Mouse (Mus musculus) forebrain, embryonic 13.5 days (tissue): ENCODE measurements at regions not wholly inside any gene's neighbourhood (a gene's known extent, or its start where the extent isn't known, plus 50 kb on each side); places are given as distances from the start of the nearest gene placed in this dataset.
"Not testable (repeated sequence)": the region's sequence is repeated elsewhere in the genome, so short reads cannot be mapped to it uniquely, and the experiment has no call there.

ENCODE experiments used
- ATAC-seq: fragments of 200-750 bp; cut with Nextera tagmentation; 2 replicates; pipeline ENCODE4 v1.8.0; 2017
- H3K27ac ChIP-seq: fragments of 300-500 bp; sonication (generic); 2 replicates; pipeline ENCODE4 v1.5.1; 2015; ENCODE audit warnings: inconsistent platforms, mild to moderate bottlenecking, moderate library complexity
- H3K27me3 ChIP-seq: fragments of 300-500 bp; sonication (generic); 2 replicates; pipeline ENCODE4 v1.6.1; 2015; ENCODE audit warnings: mild to moderate bottlenecking, inconsistent platforms
- H3K36me3 ChIP-seq: fragments of 300-500 bp; sonication (generic); 2 replicates; pipeline ENCODE4 v1.6.1; 2015; ENCODE audit warnings: mild to moderate bottlenecking, inconsistent platforms; ENCODE audit not compliant: poor library complexity, severe bottlenecking
- H3K4me1 ChIP-seq: fragments of 300-500 bp; sonication (generic); 2 replicates; pipeline ENCODE4 v1.6.1; 2015; ENCODE audit warnings: inconsistent platforms
- H3K4me2 ChIP-seq: fragments of 300-500 bp; sonication (generic); 2 replicates; pipeline ENCODE4 v1.6.1; 2015; ENCODE audit warnings: inconsistent platforms, mild to moderate bottlenecking, moderate library complexity
- H3K4me3 ChIP-seq: fragments of 300-500 bp; sonication (generic); 2 replicates; pipeline ENCODE4 v1.5.1; 2015; ENCODE audit warnings: mild to moderate bottlenecking, inconsistent platforms
- H3K9ac ChIP-seq: fragments of 300-500 bp; sonication (generic); 2 replicates; pipeline ENCODE4 v1.6.1; 2015; ENCODE audit warnings: mild to moderate bottlenecking, inconsistent platforms
- H3K9me3 ChIP-seq: fragments of 300-500 bp; sonication (generic); replicated peaks from 2 replicates; pipeline ENCODE4 v1.6.1; 2016; ENCODE audit warnings: inconsistent platforms
- WGBS: fragments of 180-500 bp; shearing (Covaris S2); methylation state at CpG from one replicate; pipeline ENCODE4 v1.1.7; 2015; 5-methylcytosine and 5-hydroxymethylcytosine counted together

GRCm38 (mm10) chr6:37767690-37768089 lies 102.9 kb upstream of the Trim24 start:
- no peak for ATAC-seq
- Histone ChIP-seq H3K4me3 (no peak overlapping the region), H3K27ac (no peak overlapping the region), H3K4me1 (no peaks in the 10 kb centered on the region), H3K4me2 (no peak overlapping the region), H3K27me3 (no peaks in the 10 kb centered on the region), H3K9ac (no peak overlapping the region), H3K36me3 (no peaks in the 10 kb centered on the region), H3K9me3 (no peaks in the 10 kb centered on the region)

DNA sequence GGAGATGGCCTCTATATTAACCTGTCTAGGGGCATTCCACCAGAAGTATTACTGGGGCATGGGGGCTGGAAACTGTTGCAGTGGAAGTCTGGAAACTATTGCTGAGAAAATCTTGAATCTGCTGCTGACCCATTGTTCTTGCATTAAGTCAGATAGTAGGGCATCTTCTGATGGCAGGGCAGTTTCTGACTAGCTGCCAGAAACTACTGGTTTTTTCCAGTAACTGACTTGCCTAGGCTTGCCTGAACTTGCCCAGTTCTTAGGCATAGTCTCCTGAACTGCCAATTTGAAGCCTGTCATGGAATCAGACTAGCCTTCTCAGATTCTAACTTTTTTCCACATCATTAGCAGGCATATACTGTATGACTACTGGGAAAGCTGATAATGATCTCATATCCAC lies 97.3 kb upstream of the Trim24 start:
- Histone ChIP-seq H3K4me3 (no peak overlapping the region), H3K4me1 (no peaks in the 10 kb centered on the region), H3K36me3 (no peaks in the 10 kb centered on the region), H3K9ac (no peak overlapping the region), H3K27me3 (no peaks in the 10 kb centered on the region), H3K9me3 (no peaks in the 10 kb centered on the region), H3K27ac (no peak overlapping the region), H3K4me2 (no peak overlapping the region)
- ATAC-seq, result no peak

- ATAC-seq, result no peak
- Histone ChIP-seq H3K9ac (no peak overlapping the region), H3K4me3 (no peak overlapping the region), H3K27ac (no peak overlapping the region), H3K9me3 (no peaks in the 10 kb centered on the region), H3K4me2 (no peak overlapping the region), H3K4me1 (no peaks in the 10 kb centered on the region), H3K36me3 (no peaks in the 10 kb centered on the region), H3K27me3 (no peaks in the 10 kb centered on the region)
Observed at GRCm38 (mm10) chr6:37775151-37775550, 95.5 kb upstream of the Trim24 start.

- H3K9me3 ChIP-seq, result no peaks in the 10 kb centered on the region
- H3K27me3 ChIP-seq, result no peaks in the 10 kb centered on the region
- no peak overlapping the region for H3K4me2 ChIP-seq
- H3K36me3 ChIP-seq, result no peaks in the 10 kb centered on the region
- H3K9ac ChIP-seq, result no peak overlapping the region
- ATAC-seq, result no peak
- H3K27ac ChIP-seq, result no peak overlapping the region
- no peaks in the 10 kb centered on the region for H3K4me1 ChIP-seq
- no peak overlapping the region for H3K4me3 ChIP-seq
Observed at GRCm38 (mm10) chr6:37779893-37780292, 90.7 kb upstream of the Trim24 start.

- H3K4me3 ChIP-seq, result no peak overlapping the region
- H3K27me3 ChIP-seq, result no peaks in the 10 kb centered on the region
- H3K4me2 ChIP-seq, result no peak overlapping the region
- no peaks in the 10 kb centered on the region for H3K4me1 ChIP-seq
- no peaks in the 10 kb centered on the region for H3K36me3 ChIP-seq
- no peak for ATAC-seq
- H3K9me3 ChIP-seq, result no peaks in the 10 kb centered on the region
- H3K9ac ChIP-seq, result no peak overlapping the region
- no peak overlapping the region for H3K27ac ChIP-seq
Observed at GRCm38 (mm10) chr6:37781894-37782293, 88.7 kb upstream of the Trim24 start.

- H3K36me3 ChIP-seq, H3K9me3 ChIP-seq, H3K27ac ChIP-seq, H3K9ac ChIP-seq, H3K4me3 ChIP-seq, H3K4me1 ChIP-seq, H3K4me2 ChIP-seq, H3K27me3 ChIP-seq, ATAC-seq: not testable (repeated sequence)
- 82% methylated on average over 3 of the region's 3 CpGs for WGBS
Observed at GRCm38 (mm10) chr6:37785280-37785679, 85.3 kb upstream of the Trim24 start.

DNA sequence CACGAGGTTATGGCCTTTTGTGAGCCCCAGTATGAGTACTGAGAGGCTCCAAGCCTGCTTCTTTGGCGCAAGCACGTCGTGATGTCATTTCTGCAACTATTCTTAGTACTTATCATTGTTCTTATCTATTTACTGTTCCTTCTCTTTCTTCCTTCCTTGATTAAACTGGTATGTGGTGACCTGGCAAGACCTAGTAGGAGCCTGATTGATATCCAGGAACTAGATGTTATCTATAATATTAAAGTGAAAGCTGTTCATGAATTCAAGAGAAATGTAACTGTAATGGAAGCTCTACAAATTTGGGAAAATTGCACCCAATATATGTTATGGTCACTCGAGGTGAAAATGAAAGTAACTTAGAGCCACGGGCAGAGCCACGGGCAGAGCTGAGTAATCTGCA lies 84.9 kb upstream of the Trim24 start:
- H3K36me3 ChIP-seq, result no peaks in the 10 kb centered on the region
- ATAC-seq, result no peak
- no peaks in the 10 kb centered on the region for H3K9me3 ChIP-seq
- no peak overlapping the region for H3K4me2 ChIP-seq
- H3K27ac ChIP-seq, result no peak overlapping the region
- H3K9ac ChIP-seq, result no peak overlapping the region
- H3K4me1 ChIP-seq, result no peaks in the 10 kb centered on the region
- H3K27me3 ChIP-seq, result no peaks in the 10 kb centered on the region
- WGBS, result 90% methylated on average over 7 of the region's 7 CpGs
- no peak overlapping the region for H3K4me3 ChIP-seq

- not testable (repeated sequence) for H3K9me3 ChIP-seq, H3K36me3 ChIP-seq, H3K27me3 ChIP-seq, ATAC-seq, H3K4me1 ChIP-seq, H3K4me3 ChIP-seq, H3K9ac ChIP-seq, H3K4me2 ChIP-seq, H3K27ac ChIP-seq
- 91% methylated on average over 4 of the region's 8 CpGs for WGBS
Observed at GRCm38 (mm10) chr6:37787858-37788257, 82.8 kb upstream of the Trim24 start.

DNA sequence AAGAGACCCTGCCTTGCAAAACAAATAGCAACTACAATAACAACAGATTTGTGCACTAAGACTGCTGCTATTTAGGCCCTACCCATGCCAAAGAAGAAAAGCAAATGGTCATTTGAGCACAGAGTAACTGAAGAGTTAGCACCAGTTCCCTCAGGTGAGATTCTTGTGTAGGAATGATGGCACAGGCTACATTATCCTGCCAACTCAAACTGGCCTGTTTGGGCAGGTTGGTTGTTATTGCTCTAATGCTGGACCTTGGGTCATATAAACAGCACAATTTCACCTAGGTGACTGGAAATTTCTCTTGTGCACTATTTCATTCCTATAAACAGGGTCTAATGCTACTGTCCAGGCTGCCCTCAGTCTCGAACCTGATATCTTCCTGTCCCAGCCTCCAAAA lies 79.7 kb upstream of the Trim24 start:
- no peak overlapping the region for H3K4me3 ChIP-seq
- ATAC-seq, result no peak
- H3K4me2 ChIP-seq, result no peak overlapping the region
- no peak overlapping the region for H3K9ac ChIP-seq
- no peaks in the 10 kb centered on the region for H3K4me1 ChIP-seq
- H3K27me3 ChIP-seq, result no peaks in the 10 kb centered on the region
- WGBS, result 92% methylated on average over 1 of the region's 1 CpGs
- H3K9me3 ChIP-seq, result no peaks in the 10 kb centered on the region
- no peaks in the 10 kb centered on the region for H3K36me3 ChIP-seq
- H3K27ac ChIP-seq, result no peak overlapping the region

DNA sequence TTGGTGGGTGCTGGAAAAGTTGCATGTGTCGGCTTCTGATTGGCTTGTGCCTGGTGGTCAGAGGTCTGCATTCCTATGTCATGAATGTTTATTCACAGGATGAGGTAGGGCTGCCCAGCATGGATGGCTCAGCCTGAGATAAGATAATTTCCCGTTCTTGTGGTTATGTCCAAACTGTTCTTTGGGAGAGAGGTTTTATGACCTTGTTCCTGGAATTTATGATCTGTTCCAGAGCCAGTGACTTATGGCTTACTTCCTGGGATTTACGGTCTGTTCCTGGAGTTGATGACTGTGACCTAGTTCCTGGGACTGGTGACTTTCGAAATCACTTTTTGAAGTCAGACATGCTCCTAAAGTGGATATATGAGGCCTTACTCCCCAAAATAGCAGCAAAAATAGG lies 76.4 kb upstream of the Trim24 start:
- Histone ChIP-seq H3K27me3 (no peaks in the 10 kb centered on the region), H3K36me3 (no peaks in the 10 kb centered on the region), H3K4me1 (no peaks in the 10 kb centered on the region), H3K9me3 (no peaks in the 10 kb centered on the region), H3K27ac (no peak overlapping the region), H3K4me2 (no peak overlapping the region), H3K9ac (no peak overlapping the region), H3K4me3 (no peak overlapping the region)
- 93% methylated on average over 4 of the region's 4 CpGs for WGBS
- ATAC-seq, result no peak

- no peaks in the 10 kb centered on the region for H3K9me3 ChIP-seq
- H3K36me3 ChIP-seq, result no peaks in the 10 kb centered on the region
- H3K27ac ChIP-seq, result no peak overlapping the region
- no peak overlapping the region for H3K4me2 ChIP-seq
- H3K9ac ChIP-seq, result no peak overlapping the region
- ATAC-seq, result no peak
- no peak overlapping the region for H3K4me3 ChIP-seq
- no peaks in the 10 kb centered on the region for H3K4me1 ChIP-seq
- no peaks in the 10 kb centered on the region for H3K27me3 ChIP-seq
Observed at GRCm38 (mm10) chr6:37795001-37795400, 75.6 kb upstream of the Trim24 start.

- H3K9ac ChIP-seq, result no peak overlapping the region
- H3K4me3 ChIP-seq, result no peak overlapping the region
- 0 out of 2 replicates have a peak, but pooled peaks cover 4% of the 10 kb centered on the region for H3K9me3 ChIP-seq
- no peak overlapping the region for H3K4me2 ChIP-seq
- WGBS, result 96% methylated on average over 5 of the region's 5 CpGs
- H3K27me3 ChIP-seq, result no peaks in the 10 kb centered on the region
- H3K4me1 ChIP-seq, result no peaks in the 10 kb centered on the region
- H3K27ac ChIP-seq, result no peak overlapping the region
- no peaks in the 10 kb centered on the region for H3K36me3 ChIP-seq
- no peak for ATAC-seq
Observed at GRCm38 (mm10) chr6:37803231-37803630, 67.4 kb upstream of the Trim24 start.

DNA sequence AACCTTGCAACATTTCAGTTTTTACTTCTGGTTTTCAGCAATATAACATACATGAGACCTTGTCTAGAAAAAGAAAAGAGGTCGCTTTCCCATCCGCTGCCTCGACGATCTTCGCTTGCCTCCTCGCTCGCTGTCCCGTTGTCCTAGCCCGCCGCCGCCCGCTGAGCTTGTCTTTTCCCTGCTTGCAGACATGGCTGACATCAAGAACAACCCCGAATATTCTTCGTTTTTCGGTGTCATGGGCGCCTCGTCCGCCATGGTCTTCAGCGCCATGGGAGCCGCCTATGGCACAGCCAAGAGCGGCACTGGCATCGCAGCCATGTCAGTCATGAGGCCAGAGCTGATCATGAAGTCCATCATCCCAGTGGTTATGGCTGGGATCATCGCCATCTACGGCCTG lies 64.7 kb upstream of the Trim24 start:
- not testable (repeated sequence) for H3K36me3 ChIP-seq, H3K4me3 ChIP-seq, H3K4me2 ChIP-seq, H3K27me3 ChIP-seq, H3K27ac ChIP-seq, H3K9me3 ChIP-seq, ATAC-seq, H3K4me1 ChIP-seq, H3K9ac ChIP-seq
- 97% methylated on average over 24 of the region's 24 CpGs for WGBS
